Mouse (Mus musculus) Patski (cell line): Measurements from ENCODE around the gene Rpl28. TPM values are rescaled to one million over a fixed set of nuclear protein-coding genes. Genes with fewer than 3 reads are reported as not detected.

Source experiments
- ATAC-seq: fragments of 100-300 bp; one replicate; pipeline ENCODE4 v1.8.0; 2021
- CTCF ChIA-PET: fragments of 350-600 bp; sonication (Branson Sonifier 250); formaldehyde crosslinking; loops from one replicate; lab custom pipeline; 2022; ENCODE audit warnings: inconsistent platforms; lab: Charles Lee
- POLR2A ChIA-PET: fragments of 350-600 bp; sonication (Branson Sonifier 250); formaldehyde crosslinking; loops from one replicate; lab custom pipeline; 2022; ENCODE audit warnings: antibody characterized with exemption, inconsistent platforms; lab: Charles Lee
- DNase-seq: peaks from one replicate; pipeline ENCODE4 v3.0.0-alpha.2; 2011; ENCODE audit warnings: low read depth, low spot score
- H3K27me3 ChIP-seq: fragments of 371-371 bp; one replicate; pipeline ENCODE4 v1.5.1; 2021
- CTCF ChIP-seq: fragments of 100-300 bp; IDR thresholded peaks from one replicate; pipeline ENCODE4 v1.5.1; 2021
- in situ Hi-C: fragments of 300-500 bp; cut with MboI; formaldehyde crosslinking; loops from 3 replicates; pipeline ENCODE4 v1.11.1; 2018; ENCODE audit warnings: low pct_unique_long_range_greater_than_20kb, mixed read lengths
- polyA plus RNA-seq: library from polyadenylated mRNA; unstranded; gene quantifications from one replicate; pipeline ENCODE4 v1.2.3, GENCODE M21; 2021

Gene Rpl28
- polyA plus RNA-seq = 230 TPM

DNA sequence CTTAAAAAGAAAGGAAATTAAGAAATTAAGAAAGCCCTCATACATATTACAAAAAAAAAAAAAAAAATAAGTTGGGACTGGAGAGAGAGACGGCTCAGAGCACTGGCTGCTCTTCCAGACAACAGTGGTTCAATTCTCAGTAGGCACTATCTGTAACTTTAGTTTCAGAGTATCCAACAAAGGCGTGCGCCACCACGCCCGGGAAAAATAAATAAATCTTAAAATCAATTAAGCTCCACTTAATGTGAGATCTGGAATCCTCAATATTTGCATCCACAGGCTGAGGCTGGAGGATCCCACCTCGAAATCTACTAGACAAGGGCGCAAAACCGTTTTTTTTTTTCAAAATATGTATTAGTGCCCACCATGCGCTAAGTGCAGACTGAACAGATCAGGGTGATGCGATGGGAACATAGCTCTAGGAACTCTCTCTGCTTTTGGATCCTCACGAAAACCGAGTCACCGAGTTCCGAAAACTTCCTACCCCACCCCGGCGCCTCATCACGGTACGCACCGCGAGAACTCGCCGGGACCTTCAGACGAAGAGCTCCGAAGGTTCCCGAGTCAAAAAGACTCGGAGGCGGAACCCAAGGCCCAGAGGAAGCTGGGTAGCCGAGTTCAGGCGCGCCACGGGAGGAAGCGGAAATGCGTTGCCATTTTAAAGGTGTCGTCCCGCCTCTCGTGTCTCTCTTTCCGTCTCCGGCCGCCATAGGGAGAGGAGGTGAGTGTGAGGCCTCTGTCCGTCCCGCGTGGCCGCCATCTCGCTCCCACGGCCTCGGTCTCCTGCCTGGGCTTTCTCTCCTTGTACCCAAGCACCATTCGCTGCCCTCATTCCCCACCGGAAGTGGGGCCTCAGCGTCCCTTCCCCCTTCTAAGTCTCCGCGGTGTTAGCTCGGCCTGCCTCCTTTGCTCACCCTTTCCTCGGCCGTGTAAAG, at the start of gene Rpl28:
TSS of gene Rpl28 (plus strand) at position 597 of the 935 bp plus-strand sequence.
- TF ChIP-seq CTCF = no peak
- peak; percentile 85 for DNase-seq
- ATAC-seq = peak; percentile 90
- CTCF ChIA-PET = interaction anchor here (0.9 kb wide), 1 partner anchor 168 kb away, joined by 3 read pairs; no protein-coding TSS in a partner anchor
- POLR2A ChIA-PET = interaction anchor here (0.6 to 1.3 kb wide), 5 partner anchors 15 to 222 kb away, joined by 3 to 5 read pairs (median 3); partner anchors contain the start of genes Fiz1, Gm44973 and Kmt5c
- in situ Hi-C loops = loop anchor here (10.0 kb wide), 1 partner anchor 58 kb away; no protein-coding TSS in a partner anchor
- H3K27me3 ChIP-seq = no peaks in the 10 kb centered on the region

DNA sequence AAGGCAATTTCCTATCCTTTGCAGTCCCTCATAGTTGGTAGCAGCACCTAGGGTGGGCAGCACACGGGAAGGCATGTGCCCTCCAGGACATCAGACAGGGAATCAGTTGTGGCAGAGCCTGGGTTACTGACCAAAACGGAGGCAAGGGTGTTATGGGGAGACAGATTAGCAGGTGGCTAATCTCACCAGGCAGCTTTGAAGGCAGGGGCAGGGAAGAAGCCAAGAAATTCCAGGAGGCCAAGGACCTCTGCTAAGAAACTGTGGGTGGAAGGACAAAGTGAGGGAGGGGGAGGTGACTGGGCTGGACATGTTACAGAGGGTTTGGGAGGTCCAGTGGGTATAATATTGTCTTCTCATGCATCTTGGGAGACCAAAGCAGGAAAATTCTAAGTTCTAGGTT, 49.3 kb upstream of the Rpl28 start:
- H3K27me3 ChIP-seq = no peaks in the 10 kb centered on the region
- TF ChIP-seq CTCF = no peak
- in situ Hi-C loops = no loop called here
- no peak for DNase-seq
- POLR2A ChIA-PET = interaction anchor here (1.5 kb wide), 1 partner anchor 10 kb away, joined by 3 read pairs; no protein-coding TSS in a partner anchor
- CTCF ChIA-PET = no interaction called here
- no peak for ATAC-seq

DNA sequence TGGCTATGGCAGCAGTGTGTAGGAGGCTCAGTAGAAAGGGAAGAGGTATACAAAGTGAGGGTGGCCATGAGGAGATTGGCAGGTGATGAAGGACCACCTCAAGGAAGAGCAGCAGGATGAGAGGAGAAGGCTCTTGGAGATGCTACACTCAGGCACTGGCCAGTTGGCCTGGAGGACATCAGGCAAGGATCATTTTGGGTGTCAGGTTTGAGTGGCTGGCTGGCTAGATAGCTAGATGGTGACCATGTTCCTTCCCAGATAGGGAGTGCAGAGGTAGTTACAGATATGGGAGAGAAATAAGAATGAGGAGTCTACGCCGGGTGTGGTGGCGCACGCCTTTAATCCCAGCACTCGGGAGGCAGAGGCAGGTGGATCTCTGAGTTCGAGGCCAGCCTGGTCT, 47.8 kb upstream of the Rpl28 start:
- in situ Hi-C loops = no loop called here
- ChIA-PET CTCF (interaction anchor here (1.5 kb wide), 1 partner anchor 37 kb away, joined by 3 read pairs; no protein-coding TSS in a partner anchor), POLR2A (interaction anchor here (1.4 kb wide), 1 partner anchor 34 kb away, joined by 5 read pairs; no protein-coding TSS in a partner anchor)
- TF ChIP-seq CTCF = no peak
- DNase-seq (no peak), ATAC-seq (no peak)
- no peaks in the 10 kb centered on the region for H3K27me3 ChIP-seq

DNA sequence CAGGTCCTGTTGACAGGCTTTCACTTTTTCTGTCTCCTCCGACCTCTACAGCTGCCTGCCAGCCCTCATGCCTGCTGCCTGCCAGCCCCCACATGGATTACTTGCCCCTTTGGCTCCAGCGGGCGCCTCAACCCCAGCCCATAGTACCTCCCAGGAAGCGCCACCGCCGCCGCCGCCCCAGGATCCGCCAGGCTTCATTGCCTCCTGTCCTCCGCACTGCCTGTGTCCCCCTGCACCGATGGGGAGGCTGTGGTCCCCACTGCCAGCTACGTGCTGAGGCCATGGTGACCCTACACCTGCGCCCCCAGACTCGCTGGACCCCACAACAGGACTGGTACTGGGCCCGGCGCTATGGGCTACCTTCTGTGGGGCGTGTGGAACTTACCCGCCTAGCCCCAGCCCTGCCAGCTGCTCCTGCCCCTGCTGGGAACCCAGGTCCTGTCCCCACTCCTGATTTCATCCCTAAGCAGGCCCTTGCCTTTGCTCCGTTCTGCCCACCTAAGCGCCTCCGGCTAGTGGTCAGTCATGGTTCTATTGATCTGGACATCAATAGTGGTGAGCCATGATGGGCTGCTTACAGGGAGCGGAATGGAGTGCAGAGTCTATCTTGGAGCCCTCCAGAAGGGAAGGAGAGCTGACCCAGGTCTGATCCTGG, 46.2 kb upstream of the Rpl28 start:
- TF ChIP-seq CTCF = no peak
- in situ Hi-C loops = no loop called here
- DNase-seq (no peak), ATAC-seq (no peak)
- POLR2A ChIA-PET = no interaction called here
- H3K27me3 ChIP-seq = no peaks in the 10 kb centered on the region
- CTCF ChIA-PET = interaction anchor here (1.5 kb wide), 1 partner anchor 35 kb away, joined by 3 read pairs; no protein-coding TSS in a partner anchor

DNA sequence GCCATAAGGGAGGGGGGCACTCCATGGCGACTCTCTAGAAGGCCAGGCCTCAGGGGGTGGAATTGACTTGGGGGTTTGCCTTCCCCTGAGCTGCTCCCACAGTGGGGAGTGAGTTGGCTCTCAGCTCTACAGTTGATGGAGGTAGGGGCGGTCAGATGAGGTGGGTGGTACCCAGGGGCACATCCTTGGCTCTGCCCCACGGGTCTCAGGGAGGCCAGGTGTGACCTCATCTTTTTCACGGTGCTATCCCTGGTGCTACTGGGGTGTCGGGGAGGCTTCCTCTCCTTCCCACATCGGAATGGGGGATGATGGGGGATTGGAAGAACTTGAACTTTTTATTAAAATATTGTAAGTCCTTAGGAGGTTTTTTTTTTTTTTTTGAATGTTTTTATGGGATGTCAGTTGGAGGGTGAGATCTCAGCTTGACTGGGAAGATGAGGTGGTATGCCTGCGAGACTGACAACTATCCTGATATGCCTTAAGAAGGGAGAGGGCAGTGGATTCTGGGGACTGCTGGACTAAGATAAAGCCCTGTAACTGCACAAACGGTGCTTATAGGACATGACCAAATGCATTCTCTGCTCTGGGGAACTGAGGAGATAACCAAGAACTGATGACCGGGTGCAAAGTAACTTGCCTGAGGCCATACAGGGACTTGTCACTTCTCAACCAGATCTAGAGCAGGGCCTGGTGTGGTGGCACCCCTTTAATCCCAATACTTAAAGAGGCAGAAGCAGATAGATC, 45.3 kb upstream of the Rpl28 start:
- DNase-seq = no peak
- in situ Hi-C loops = no loop called here
- ChIA-PET POLR2A (no interaction called here), CTCF (no interaction called here)
- no peaks in the 10 kb centered on the region for H3K27me3 ChIP-seq
- TF ChIP-seq CTCF = no peak
- ATAC-seq = no peak

DNA sequence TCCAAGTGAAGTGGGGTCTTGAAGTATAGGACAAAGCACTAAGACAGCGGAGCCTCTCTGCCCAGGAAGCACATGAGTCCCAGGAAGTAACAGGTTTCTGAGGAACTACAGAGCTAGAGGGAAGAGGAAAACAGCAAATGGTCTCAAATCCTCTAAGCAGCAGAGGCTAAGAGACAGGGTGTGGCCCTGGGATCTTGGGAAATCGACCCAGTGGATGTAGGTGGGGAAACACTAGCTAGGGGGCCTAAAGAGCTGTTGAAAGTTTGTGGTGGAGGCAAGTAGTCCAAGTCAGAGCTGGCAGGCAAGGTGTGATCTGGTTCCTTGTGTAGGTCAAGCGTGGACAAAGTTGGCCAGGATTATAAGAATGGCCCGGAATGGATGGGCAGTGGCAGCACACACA, 44.4 kb upstream of the Rpl28 start:
- in situ Hi-C loops = no loop called here
- POLR2A ChIA-PET = interaction anchor here (1.0 to 1.2 kb wide), 2 partner anchors 28 to 41 kb away, joined by 3 to 4 read pairs; partner anchors contain the start of gene Tmem238
- CTCF ChIA-PET = no interaction called here
- no peak for ATAC-seq
- H3K27me3 ChIP-seq = no peaks in the 10 kb centered on the region
- DNase-seq = no peak
- TF ChIP-seq CTCF = no peak

DNA sequence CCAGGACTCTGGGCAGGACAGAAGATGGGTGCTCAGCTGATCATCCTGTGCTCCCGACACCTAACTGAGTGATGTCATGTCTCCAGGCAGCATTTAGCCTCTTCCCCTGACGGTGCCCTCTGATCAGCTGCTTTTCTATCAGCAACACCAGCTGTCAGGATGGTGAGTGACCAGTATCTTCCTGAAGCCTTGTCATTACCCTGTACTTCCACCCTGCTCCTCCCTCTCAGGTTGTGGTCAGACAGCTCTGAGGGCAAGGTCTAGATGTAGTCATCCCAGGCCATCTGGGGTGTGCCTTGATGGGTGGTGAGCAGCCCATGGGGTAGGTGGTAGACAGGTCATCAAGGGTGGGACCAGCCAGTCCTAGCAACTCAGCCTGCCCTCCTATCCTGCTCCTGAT, 43.5 kb upstream of the Rpl28 start:
- no peaks in the 10 kb centered on the region for H3K27me3 ChIP-seq
- TF ChIP-seq CTCF = no peak
- ChIA-PET POLR2A (interaction anchor here (1.0 to 1.2 kb wide), 2 partner anchors 27 to 40 kb away, joined by 3 to 4 read pairs; partner anchors contain the start of gene Tmem238), CTCF (no interaction called here)
- in situ Hi-C loops = no loop called here
- ATAC-seq = no peak
- DNase-seq = no peak

DNA sequence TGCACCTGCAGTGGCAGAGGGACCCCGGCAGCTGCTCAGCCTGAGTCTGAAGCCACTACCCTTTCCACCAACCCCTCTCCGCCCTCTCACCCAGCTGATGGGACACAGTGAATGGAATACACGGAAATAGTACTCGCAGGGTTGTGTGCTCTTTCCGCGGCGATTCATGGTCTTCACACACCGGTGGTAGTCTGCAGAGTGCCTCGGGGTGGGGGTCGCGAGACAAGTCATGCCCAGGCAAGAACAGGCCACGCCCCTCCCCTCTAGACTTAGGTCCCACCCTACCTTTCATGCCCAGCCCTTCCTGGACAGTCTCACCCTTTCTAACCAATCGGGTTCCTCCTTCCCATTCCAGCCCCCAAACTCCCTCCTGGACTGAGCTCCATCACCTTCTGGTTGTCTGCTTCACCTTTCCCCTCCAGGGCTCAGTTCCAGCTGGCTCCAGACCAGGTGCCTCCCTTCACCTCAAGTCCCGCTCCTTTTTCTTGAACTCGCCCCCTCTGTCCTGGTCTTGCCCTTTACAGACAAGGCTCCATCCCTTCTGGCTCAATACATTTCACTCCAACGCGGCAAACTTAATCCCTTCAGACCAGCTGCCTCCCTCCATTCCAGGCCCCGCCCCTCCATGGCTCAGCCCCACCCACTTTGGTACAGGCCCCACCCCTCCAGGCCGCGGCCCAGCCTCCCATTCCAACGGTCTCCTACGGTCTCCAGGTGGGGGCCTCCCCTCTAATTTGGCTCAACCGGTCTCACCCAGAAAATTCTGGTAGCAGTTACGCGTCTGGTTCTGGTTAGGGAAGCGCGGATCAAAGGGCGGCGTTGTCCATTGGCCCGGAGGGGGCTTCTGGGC, 40.5 kb upstream of the Rpl28 start:
- DNase-seq (no peak), ATAC-seq (no peak)
- ChIA-PET POLR2A (interaction anchor here (0.6 to 1.2 kb wide), 2 partner anchors 11 to 25 kb away, joined by 3 to 4 read pairs; no protein-coding TSS in a partner anchor), CTCF (no interaction called here)
- in situ Hi-C loops = no loop called here
- no peaks in the 10 kb centered on the region for H3K27me3 ChIP-seq
- no peak for TF ChIP-seq CTCF

DNA sequence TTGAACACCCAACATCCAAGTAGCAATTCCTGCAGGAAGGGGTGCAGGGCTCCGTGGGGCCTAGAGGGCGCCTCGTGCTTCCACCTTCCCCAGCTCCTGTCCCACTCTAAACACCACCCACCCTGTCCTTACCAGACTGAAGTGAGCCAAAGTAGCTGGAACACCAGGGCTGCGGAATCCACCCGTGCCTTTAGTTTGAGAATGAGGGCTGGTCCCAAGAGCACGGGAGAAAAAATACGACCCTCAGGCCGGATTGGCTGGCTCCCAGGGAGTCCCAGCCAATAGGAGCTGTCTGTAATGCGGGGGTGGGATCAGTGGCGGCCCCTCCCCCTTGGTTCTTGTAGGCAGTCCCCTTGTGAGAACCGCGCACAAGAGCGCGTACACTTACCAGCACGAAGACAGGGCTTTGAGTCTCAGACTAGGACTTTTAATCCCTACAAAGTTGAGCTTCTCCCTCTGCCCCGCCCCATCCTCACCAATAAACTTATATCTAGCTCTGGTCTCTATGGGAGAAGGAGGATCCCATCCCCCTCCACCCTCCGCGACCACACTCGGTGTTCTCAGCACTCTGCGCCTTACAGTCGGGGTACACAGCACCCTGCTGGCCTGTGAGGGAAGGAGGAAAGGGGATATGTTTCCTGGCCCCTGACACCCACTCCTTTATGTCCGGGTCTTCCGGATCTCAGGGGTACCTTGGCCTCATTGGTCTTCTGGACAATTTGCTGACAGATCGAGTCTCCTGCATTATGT, 39.7 kb upstream of the Rpl28 start, which contains the start of gene Cox6b2:
TSS of gene Cox6b2 (minus strand) at position 274 of the 750 bp plus-strand sequence.
- no peak for DNase-seq
- H3K27me3 ChIP-seq = no peaks in the 10 kb centered on the region
- in situ Hi-C loops = no loop called here
- ChIA-PET CTCF (no interaction called here), POLR2A (interaction anchor here (0.6 to 1.4 kb wide), 4 partner anchors 10 to 26 kb away, joined by 3 to 4 read pairs (median 3); no protein-coding TSS in a partner anchor)
- no peak for ATAC-seq
- no peak for TF ChIP-seq CTCF
